Mouse (Mus musculus) ovary, postnatal 14 days (tissue): ENCODE data around the gene Il21.
A peak's percentile ranks its signal among the peaks of the same experiment; 100 is the strongest.

Experiments
- DNase-seq: peaks from one replicate; pipeline ENCODE4 v3.0.0; 2022; ENCODE audit warnings: low spot score

Il21 gene

GRCm38 (mm10) chr3:37191953-37192352, 40.5 kb downstream of the Il21 start:
- DNase-seq, result no peak

GRCm38 (mm10) chr3:37185534-37185933, 46.9 kb downstream of the Il21 start:
- no peak for DNase-seq

- DNase-seq, result peak; percentile 15
Observed at GRCm38 (mm10) chr3:37182415-37183269, 49.8 kb downstream of the Il21 start.

- no peak for DNase-seq
Observed at GRCm38 (mm10) chr3:37181041-37181440, 51.4 kb downstream of the Il21 start.

GRCm38 (mm10) chr3:37180039-37180743, 52.2 kb downstream of the Il21 start:
- no peak for DNase-seq

- no peak for DNase-seq
Observed at GRCm38 (mm10) chr3:37179472-37179871, 53.0 kb downstream of the Il21 start.

GRCm38 (mm10) chr3:37174711-37175572, 57.5 kb downstream of the Il21 start:
- DNase-seq, result no peak

- DNase-seq, result no peak
Observed at GRCm38 (mm10) chr3:37173285-37173684, 59.2 kb downstream of the Il21 start.
